Mouse (Mus musculus) liver, embryonic 16.5 days (tissue): ENCODE results near the gene Pcdh7. TPM values are rescaled to one million over a fixed set of nuclear protein-coding genes. Genes with fewer than 3 reads are reported as not detected.

ENCODE experiments used
- ATAC-seq: fragments of 200-750 bp; cut with Nextera tagmentation; 2 replicates; pipeline ENCODE4 v1.8.0; 2017; ENCODE audit warnings: low read depth, mild to moderate bottlenecking, moderate number of reproducible peaks, moderate library complexity
- H3K27ac ChIP-seq: fragments of 300-500 bp; sonication (generic); 2 replicates; pipeline ENCODE4 v1.5.1; 2014; ENCODE audit warnings: mild to moderate bottlenecking, low read length
- H3K27me3 ChIP-seq: fragments of 300-500 bp; sonication (generic); 2 replicates; pipeline ENCODE4 v1.6.1; 2014; ENCODE audit warnings: low read depth, low read length, mixed read lengths; ENCODE audit not compliant: control insufficient read depth, insufficient read depth
- H3K36me3 ChIP-seq: fragments of 300-500 bp; sonication (generic); 2 replicates; pipeline ENCODE4 v1.6.1; 2014; ENCODE audit warnings: mild to moderate bottlenecking; ENCODE audit not compliant: control insufficient read depth, insufficient read depth
- H3K4me1 ChIP-seq: fragments of 300-500 bp; sonication (generic); 2 replicates; pipeline ENCODE4 v1.6.1; 2014; ENCODE audit warnings: low read depth, low read length, mixed read lengths; ENCODE audit not compliant: control insufficient read depth
- H3K4me2 ChIP-seq: fragments of 300-500 bp; sonication (generic); 2 replicates; pipeline ENCODE4 v1.6.1; 2014; ENCODE audit warnings: low read depth, low read length, mixed read lengths
- H3K4me3 ChIP-seq: fragments of 300-500 bp; sonication (generic); 2 replicates; pipeline ENCODE4 v1.5.1; 2014; ENCODE audit warnings: low read depth, mild to moderate bottlenecking, low read length
- H3K9ac ChIP-seq: fragments of 300-500 bp; sonication (generic); 2 replicates; pipeline ENCODE4 v1.6.1; 2014; ENCODE audit warnings: low read depth, low read length
- H3K9me3 ChIP-seq: fragments of 300-500 bp; sonication (generic); replicated peaks from 2 replicates; pipeline ENCODE4 v1.6.1; 2016; ENCODE audit warnings: low read length; ENCODE audit not compliant: control insufficient read depth
- WGBS: fragments of 180-500 bp; shearing (Covaris S2); extraction: QIAGEN DNeasy Blood & Tissue Kit; methylation state at CpG from one replicate; pipeline ENCODE4 v1.1.7; 2014; ENCODE audit not compliant: insufficient replicate concordance; 5-methylcytosine and 5-hydroxymethylcytosine counted together
- polyA plus RNA-seq: library from polyadenylated mRNA; unstranded; fragments of >200 nt; fragmentation: Nextera tagmentation; extraction: Ambion mirVana; gene quantifications from 2 replicates; pipeline ENCODE4 v1.2.1, GENCODE M21; 2015

Pcdh7 gene
- polyA plus RNA-seq, 1 experiment from 2014 or later: 0.31 TPM

- 18% methylated on average over 6 of the region's 6 CpGs for WGBS
- Histone ChIP-seq H3K36me3 (no peaks in the 10 kb centered on the region), H3K4me2 (0 out of 2 replicates have a peak overlapping the region, but pooled peaks have one; percentile 12), H3K4me1 (peaks cover 17% of the 10 kb centered on the region), H3K4me3 (no peak overlapping the region), H3K9ac (0 out of 2 replicates have a peak overlapping the region, but pooled peaks have one; percentile 13), H3K27ac (peak overlapping the region; percentile 70), H3K9me3 (no peaks in the 10 kb centered on the region), H3K27me3 (no peaks in the 10 kb centered on the region)
- peak; percentile 77 for ATAC-seq
Observed at GRCm38 (mm10) chr5:57760069-57761063, 42.6 kb downstream of the Pcdh7 start.

- Histone ChIP-seq H3K9me3 (no peaks in the 10 kb centered on the region), H3K36me3 (no peaks in the 10 kb centered on the region), H3K27me3 (no peaks in the 10 kb centered on the region), H3K4me3 (no peak overlapping the region), H3K27ac (no peak overlapping the region), H3K9ac (no peak overlapping the region), H3K4me1 (peaks cover 8% of the 10 kb centered on the region), H3K4me2 (no peak overlapping the region)
- WGBS: 40% methylated on average over 3 of the region's 3 CpGs
- ATAC-seq: no peak
Observed at GRCm38 (mm10) chr5:57765356-57765755, 47.6 kb downstream of the Pcdh7 start.

GRCm38 (mm10) chr5:57767346-57767745 lies 49.6 kb downstream of the Pcdh7 start:
- no peaks in the 10 kb centered on the region for H3K36me3 ChIP-seq
- H3K27ac ChIP-seq: no peak overlapping the region
- H3K4me3 ChIP-seq: no peak overlapping the region
- H3K27me3 ChIP-seq: no peaks in the 10 kb centered on the region
- no peak for ATAC-seq
- 30% methylated on average over 3 of the region's 3 CpGs for WGBS
- H3K9ac ChIP-seq: no peak overlapping the region
- no peaks in the 10 kb centered on the region for H3K9me3 ChIP-seq
- H3K4me1 ChIP-seq: no peaks in the 10 kb centered on the region
- no peak overlapping the region for H3K4me2 ChIP-seq

GRCm38 (mm10) chr5:57768469-57769022 lies 50.8 kb downstream of the Pcdh7 start:
- 70% methylated on average over 10 of the region's 10 CpGs for WGBS
- H3K4me3 ChIP-seq: no peak overlapping the region
- H3K27ac ChIP-seq: no peak overlapping the region
- H3K4me1 ChIP-seq: no peaks in the 10 kb centered on the region
- H3K36me3 ChIP-seq: no peaks in the 10 kb centered on the region
- no peak overlapping the region for H3K9ac ChIP-seq
- no peak overlapping the region for H3K4me2 ChIP-seq
- ATAC-seq: no peak
- H3K27me3 ChIP-seq: no peaks in the 10 kb centered on the region
- H3K9me3 ChIP-seq: no peaks in the 10 kb centered on the region

- H3K4me1 ChIP-seq: no peaks in the 10 kb centered on the region
- no peak overlapping the region for H3K4me3 ChIP-seq
- H3K27me3 ChIP-seq: no peaks in the 10 kb centered on the region
- H3K27ac ChIP-seq: no peak overlapping the region
- ATAC-seq: no peak
- H3K36me3 ChIP-seq: no peaks in the 10 kb centered on the region
- H3K4me2 ChIP-seq: no peak overlapping the region
- H3K9me3 ChIP-seq: no peaks in the 10 kb centered on the region
- WGBS: 87% methylated on average over 7 of the region's 7 CpGs
- no peak overlapping the region for H3K9ac ChIP-seq
Observed at GRCm38 (mm10) chr5:57769644-57770043, 51.9 kb downstream of the Pcdh7 start.

GRCm38 (mm10) chr5:57770364-57770763 lies 52.6 kb downstream of the Pcdh7 start:
- H3K4me1 ChIP-seq: no peaks in the 10 kb centered on the region
- H3K4me3 ChIP-seq: no peak overlapping the region
- no peak overlapping the region for H3K9ac ChIP-seq
- ATAC-seq: no peak
- no peak overlapping the region for H3K27ac ChIP-seq
- H3K27me3 ChIP-seq: no peaks in the 10 kb centered on the region
- WGBS: 18% methylated on average over 3 of the region's 3 CpGs
- no peaks in the 10 kb centered on the region for H3K9me3 ChIP-seq
- H3K36me3 ChIP-seq: no peaks in the 10 kb centered on the region
- H3K4me2 ChIP-seq: no peak overlapping the region

- WGBS: 63% methylated on average over 6 of the region's 6 CpGs
- no peaks in the 10 kb centered on the region for H3K9me3 ChIP-seq
- H3K9ac ChIP-seq: no peak overlapping the region
- H3K36me3 ChIP-seq: no peaks in the 10 kb centered on the region
- H3K4me1 ChIP-seq: no peaks in the 10 kb centered on the region
- H3K27ac ChIP-seq: no peak overlapping the region
- no peak for ATAC-seq
- H3K4me2 ChIP-seq: no peak overlapping the region
- no peak overlapping the region for H3K4me3 ChIP-seq
- no peaks in the 10 kb centered on the region for H3K27me3 ChIP-seq
Observed at GRCm38 (mm10) chr5:57771122-57771521, 53.4 kb downstream of the Pcdh7 start.

- H3K9me3 ChIP-seq: no peaks in the 10 kb centered on the region
- no peak overlapping the region for H3K9ac ChIP-seq
- no peak overlapping the region for H3K4me3 ChIP-seq
- WGBS: 81% methylated on average over 3 of the region's 3 CpGs
- H3K27ac ChIP-seq: no peak overlapping the region
- no peak for ATAC-seq
- H3K36me3 ChIP-seq: no peaks in the 10 kb centered on the region
- no peaks in the 10 kb centered on the region for H3K27me3 ChIP-seq
- no peaks in the 10 kb centered on the region for H3K4me1 ChIP-seq
- no peak overlapping the region for H3K4me2 ChIP-seq
Observed at GRCm38 (mm10) chr5:57772711-57773110, 54.9 kb downstream of the Pcdh7 start.

- 76% methylated on average over 2 of the region's 2 CpGs for WGBS
- H3K9me3 ChIP-seq: no peaks in the 10 kb centered on the region
- H3K4me3 ChIP-seq: no peak overlapping the region
- H3K4me1 ChIP-seq: no peaks in the 10 kb centered on the region
- ATAC-seq: no peak
- no peak overlapping the region for H3K9ac ChIP-seq
- H3K36me3 ChIP-seq: no peaks in the 10 kb centered on the region
- no peak overlapping the region for H3K27ac ChIP-seq
- no peaks in the 10 kb centered on the region for H3K27me3 ChIP-seq
- H3K4me2 ChIP-seq: no peak overlapping the region
Observed at GRCm38 (mm10) chr5:57774496-57774895, 56.7 kb downstream of the Pcdh7 start.
